Mouse (Mus musculus): ENCODE measurements around the gene Acp4. TPM values are rescaled to one million over a fixed set of nuclear protein-coding genes. Genes with fewer than 3 reads are reported as not detected.
"Not testable (repeated sequence)": the region's sequence is repeated elsewhere in the genome, so short reads cannot be mapped to it uniquely, and the experiment has no call there.

Acp4 gene
- polyA plus RNA-seq, 1 experiment from 2014 or later: not detected

DNA sequence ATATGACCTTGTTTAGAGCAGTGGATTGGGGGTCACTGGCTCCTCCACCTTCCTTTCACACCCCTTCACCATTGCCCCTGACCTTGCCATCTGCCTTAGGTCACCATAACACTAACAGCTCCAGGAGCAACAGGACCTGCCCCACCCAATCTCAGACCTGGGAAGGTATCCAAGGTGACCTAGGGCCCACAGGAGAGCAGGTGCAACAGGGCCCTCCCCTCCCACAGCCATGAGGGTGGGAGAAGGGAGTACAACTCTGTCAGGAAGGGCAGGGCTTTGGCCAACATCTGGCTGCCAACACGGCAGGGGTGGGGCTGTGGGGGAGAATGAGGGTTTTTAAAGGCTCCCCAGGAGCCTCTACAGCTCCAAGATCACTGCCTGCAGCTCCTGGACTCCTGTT lies 32.1 kb downstream of the Acp4 start, which contains the start of gene Klk1:
Klk1 (plus strand) TSS at position 285 of the 400 bp plus-strand sequence.
- Histone ChIP-seq H3K36me3 (ENCODE audit: insufficient read depth, low read length) (no peaks in the 10 kb centered on the region), H3K27ac (no peak within 1 kb of the TSS), H3K4me3 (replicated peaks; ENCODE audit: low read depth, low read length) (no peak within 1 kb of the TSS), H3K27me3 (ENCODE audit: insufficient read depth, low read length) (no peaks in the 10 kb centered on the region), H3K9me3 (replicated peaks; ENCODE audit: low read length) (no peaks in the 10 kb centered on the region), H3K4me2 (ENCODE audit: low read length) (no peak within 1 kb of the TSS), H3K9ac (ENCODE audit: low read depth, low read length) (no peak within 1 kb of the TSS), H3K4me1 (replicated peaks; ENCODE audit: insufficient read depth, low read length) (no peaks in the 10 kb centered on the region)
- no peak for DNase-seq (ENCODE audit: low spot score)
- 13% methylated on average over 1 of the region's 1 CpGs for WGBS
- ATAC-seq (replicated peaks; ENCODE audit: low FRiP score, low read depth): no peak
- TF ChIP-seq CTCF (IDR thresholded peaks at IDR 0.05; ENCODE audit: low read depth): no peak

DNA sequence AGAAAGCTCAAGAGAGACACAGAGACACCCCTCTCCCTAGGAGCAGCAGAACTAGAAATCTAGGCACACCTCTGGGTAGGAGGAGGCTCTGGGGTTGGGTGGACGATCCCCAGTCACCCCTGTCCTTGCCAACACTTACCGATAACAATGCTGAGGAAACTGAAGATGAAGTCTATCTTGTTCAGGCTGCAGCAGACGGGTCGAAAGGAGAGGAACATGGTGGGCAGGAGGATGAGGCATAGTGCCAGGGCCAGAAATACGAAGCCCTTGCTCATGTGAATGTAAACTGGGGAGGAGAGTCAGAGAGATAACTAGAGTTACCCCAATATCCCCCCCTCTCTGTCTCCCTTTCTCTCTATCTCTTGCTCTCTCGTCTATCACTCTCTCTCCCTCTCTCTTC lies 34.8 kb downstream of the Acp4 start:
- not testable (repeated sequence) for H3K9me3 ChIP-seq (replicated peaks; ENCODE audit: low read length); H3K27ac ChIP-seq; H3K27me3 ChIP-seq (ENCODE audit: insufficient read depth, low read length); ATAC-seq (replicated peaks; ENCODE audit: low FRiP score, low read depth); H3K4me1 ChIP-seq (replicated peaks; ENCODE audit: insufficient read depth, low read length); H3K4me2 ChIP-seq (ENCODE audit: low read length); DNase-seq (ENCODE audit: low spot score); H3K9ac ChIP-seq (ENCODE audit: low read depth, low read length); H3K36me3 ChIP-seq (ENCODE audit: insufficient read depth, low read length); H3K4me3 ChIP-seq (replicated peaks; ENCODE audit: low read depth, low read length)
- 82% methylated on average over 6 of the region's 6 CpGs for WGBS

DNA sequence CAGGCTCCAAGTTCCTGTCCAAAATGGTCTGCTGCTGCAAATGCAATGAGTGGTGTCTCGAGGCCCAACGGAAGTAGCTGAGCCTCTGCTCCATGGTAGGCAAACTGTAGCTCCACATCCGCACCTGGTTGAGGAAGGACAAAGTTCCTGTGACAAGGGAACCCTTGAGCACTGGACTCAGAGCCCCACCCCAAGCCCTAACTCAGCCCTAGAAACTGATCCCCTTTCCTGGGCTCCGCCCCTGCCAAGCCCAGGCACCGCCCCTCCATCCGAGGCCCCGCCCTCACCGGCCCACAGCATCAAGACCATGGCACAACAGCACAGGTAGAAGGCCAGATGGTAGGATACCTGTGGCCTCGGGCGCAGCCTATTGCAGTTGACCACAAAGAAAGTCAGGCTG lies 35.6 kb downstream of the Acp4 start:
- DNase-seq (ENCODE audit: low spot score); H3K4me3 ChIP-seq (replicated peaks; ENCODE audit: low read depth, low read length); H3K27ac ChIP-seq; H3K9me3 ChIP-seq (replicated peaks; ENCODE audit: low read length); ATAC-seq (replicated peaks; ENCODE audit: low FRiP score, low read depth); H3K4me2 ChIP-seq (ENCODE audit: low read length); H3K27me3 ChIP-seq (ENCODE audit: insufficient read depth, low read length); H3K36me3 ChIP-seq (ENCODE audit: insufficient read depth, low read length); H3K9ac ChIP-seq (ENCODE audit: low read depth, low read length); H3K4me1 ChIP-seq (replicated peaks; ENCODE audit: insufficient read depth, low read length): not testable (repeated sequence)
- WGBS: 75% methylated on average over 8 of the region's 10 CpGs

DNA sequence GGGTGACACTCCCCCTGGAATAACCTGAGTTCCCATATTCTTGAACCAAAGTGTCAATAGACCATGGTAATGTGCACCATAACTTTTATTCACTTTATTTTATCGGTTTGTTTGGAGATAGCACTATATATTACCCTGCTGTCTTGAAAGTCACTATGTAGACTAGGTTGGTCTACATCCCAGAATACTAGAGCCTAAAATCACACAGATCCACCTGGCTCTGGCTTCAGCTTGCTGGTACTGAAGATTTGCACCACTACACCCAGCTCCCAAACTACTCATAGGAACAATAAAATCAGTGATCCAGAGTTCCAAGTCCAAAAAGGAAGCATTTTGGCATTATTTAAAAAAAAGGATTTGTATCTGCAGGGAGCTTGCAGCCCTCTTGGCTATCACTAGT lies 41.5 kb downstream of the Acp4 start, which contains the start of gene Klk1b5:
Klk1b5 (plus strand) TSS at position 301 of the 400 bp plus-strand sequence.
- Histone ChIP-seq H3K4me3 (replicated peaks; ENCODE audit: low read depth, low read length) (no peak within 1 kb of the TSS), H3K36me3 (ENCODE audit: insufficient read depth, low read length) (no peaks in the 10 kb centered on the region), H3K27me3 (ENCODE audit: insufficient read depth, low read length) (no peaks in the 10 kb centered on the region), H3K27ac (no peak within 1 kb of the TSS), H3K9ac (ENCODE audit: low read depth, low read length) (no peak within 1 kb of the TSS), H3K4me1 (replicated peaks; ENCODE audit: insufficient read depth, low read length) (no peaks in the 10 kb centered on the region), H3K4me2 (ENCODE audit: low read length) (no peak within 1 kb of the TSS), H3K9me3 (replicated peaks; ENCODE audit: low read length) (no peaks in the 10 kb centered on the region)
- ATAC-seq (replicated peaks; ENCODE audit: low FRiP score, low read depth): no peak
- DNase-seq (ENCODE audit: low spot score): no peak
- no peak for TF ChIP-seq CTCF (IDR thresholded peaks at IDR 0.05; ENCODE audit: low read depth)
- 83% methylated on average over 1 of the region's 1 CpGs for WGBS

GRCm38 (mm10) chr7:44208307-44208706 lies 48.9 kb downstream of the Acp4 start:
- ATAC-seq (replicated peaks; ENCODE audit: low FRiP score, low read depth) (no peak), DNase-seq (ENCODE audit: low spot score) (no peak)
- Histone ChIP-seq H3K27me3 (ENCODE audit: insufficient read depth, low read length) (no peaks in the 10 kb centered on the region), H3K4me1 (replicated peaks; ENCODE audit: insufficient read depth, low read length) (no peaks in the 10 kb centered on the region), H3K27ac (no peak overlapping the region), H3K4me3 (replicated peaks; ENCODE audit: low read depth, low read length) (no peak overlapping the region), H3K36me3 (ENCODE audit: insufficient read depth, low read length) (no peaks in the 10 kb centered on the region), H3K9me3 (replicated peaks; ENCODE audit: low read length) (no peaks in the 10 kb centered on the region), H3K9ac (ENCODE audit: low read depth, low read length) (no peak overlapping the region), H3K4me2 (ENCODE audit: low read length) (no peak overlapping the region)
- WGBS: 76% methylated on average over 3 of the region's 3 CpGs
- TF ChIP-seq CTCF (IDR thresholded peaks at IDR 0.05; ENCODE audit: low read depth): no peak

DNA sequence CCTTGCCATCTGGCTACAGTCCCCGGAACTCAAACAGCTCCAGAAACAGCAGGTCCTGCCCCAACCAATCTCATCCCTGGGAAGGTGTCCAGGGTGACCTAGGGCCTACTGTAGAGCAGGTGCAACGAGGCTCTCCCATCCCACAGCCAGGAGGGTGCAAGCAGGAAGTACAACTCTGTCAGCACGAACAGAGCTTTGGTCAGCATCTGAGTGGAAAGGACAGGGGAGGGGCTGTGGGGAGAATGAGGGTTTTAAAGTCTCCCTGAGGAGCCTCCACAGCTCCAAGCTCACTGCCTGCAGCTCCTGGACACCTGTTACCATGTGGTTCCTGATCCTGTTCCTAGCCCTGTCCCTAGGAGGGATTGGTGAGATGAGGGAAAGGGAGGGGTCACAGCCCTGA lies 50.0 kb downstream of the Acp4 start, which contains the start of gene Klk1b4:
Klk1b4 (plus strand) TSS at position 301 of the 400 bp plus-strand sequence.
- ATAC-seq (replicated peaks; ENCODE audit: low FRiP score, low read depth); H3K4me1 ChIP-seq (replicated peaks; ENCODE audit: insufficient read depth, low read length); H3K9me3 ChIP-seq (replicated peaks; ENCODE audit: low read length); DNase-seq (ENCODE audit: low spot score); H3K27me3 ChIP-seq (ENCODE audit: insufficient read depth, low read length); H3K9ac ChIP-seq (ENCODE audit: low read depth, low read length); H3K4me2 ChIP-seq (ENCODE audit: low read length); H3K27ac ChIP-seq; H3K4me3 ChIP-seq (replicated peaks; ENCODE audit: low read depth, low read length); H3K36me3 ChIP-seq (ENCODE audit: insufficient read depth, low read length): not testable (repeated sequence)
- WGBS: 32% methylated on average over 3 of the region's 3 CpGs

Other genes starting within 250 kb of the Acp4 start
- gene Klk1b26, start 245.2 kb downstream of the Acp4 start, polyA plus RNA-seq (2015; fragmentation: Nextera tagmentation; extraction: Ambion mirVana): not detected in 2 replicates
- 0.22 TPM in 1 of 2 replicates, not detected in the other for gene Klk1b27, start 205.1 kb downstream of the Acp4 start, polyA plus RNA-seq (2015; fragmentation: Nextera tagmentation; extraction: Ambion mirVana)
- gene Klk1b21, start 155.1 kb downstream of the Acp4 start, polyA plus RNA-seq (2015; fragmentation: Nextera tagmentation; extraction: Ambion mirVana): not detected in 2 replicates
- 0.18 TPM in 1 of 2 replicates, not detected in the other for gene Klk1b22, start 144.7 kb downstream of the Acp4 start, polyA plus RNA-seq (2015; fragmentation: Nextera tagmentation; extraction: Ambion mirVana)
- gene Klk1b16, start 120.6 kb downstream of the Acp4 start, polyA plus RNA-seq (2015; fragmentation: Nextera tagmentation; extraction: Ambion mirVana): not detected in 2 replicates
- 0.17 and 0.74 TPM in 2 replicates for gene Klk1b24, start 69.1 kb downstream of the Acp4 start, polyA plus RNA-seq (2015; fragmentation: Nextera tagmentation; extraction: Ambion mirVana)
- gene Klk1b3, start 59.2 kb downstream of the Acp4 start, polyA plus RNA-seq (2015; fragmentation: Nextera tagmentation; extraction: Ambion mirVana): 0.36 and 0.47 TPM in 2 replicates
- gene Klk1b4, start 49.9 kb downstream of the Acp4 start, polyA plus RNA-seq (2015; fragmentation: Nextera tagmentation; extraction: Ambion mirVana): 0.18 and 0.23 TPM in 2 replicates
- 0.33 and 0.71 TPM in 2 replicates for gene Klk1b5, start 41.4 kb downstream of the Acp4 start, polyA plus RNA-seq (2015; fragmentation: Nextera tagmentation; extraction: Ambion mirVana)
- 83.3 and 125 TPM in 2 replicates for gene Klk1, start 32.0 kb downstream of the Acp4 start, polyA plus RNA-seq (2015; fragmentation: Nextera tagmentation; extraction: Ambion mirVana)
- not detected in 2 replicates for gene Gm36864, start 21.2 kb downstream of the Acp4 start, polyA plus RNA-seq (2015; fragmentation: Nextera tagmentation; extraction: Ambion mirVana)
- gene 1700028J19Rik, start 10.7 kb downstream of the Acp4 start, polyA plus RNA-seq (2015; fragmentation: Nextera tagmentation; extraction: Ambion mirVana): 5.7 and 6.0 TPM in 2 replicates
- 125 and 133 TPM in 2 replicates for gene 2410002F23Rik, start 10.7 kb downstream of the Acp4 start, polyA plus RNA-seq (2015; fragmentation: Nextera tagmentation; extraction: Ambion mirVana)
- gene Gm15517, start 4.1 kb upstream of the Acp4 start, polyA plus RNA-seq (2015; fragmentation: Nextera tagmentation; extraction: Ambion mirVana): not detected in 2 replicates
- 5.1 and 6.0 TPM in 2 replicates for gene Clec11a, start 49.5 kb upstream of the Acp4 start, polyA plus RNA-seq (2015; fragmentation: Nextera tagmentation; extraction: Ambion mirVana)
- gene Shank1, start 52.9 kb upstream of the Acp4 start, polyA plus RNA-seq (2015; fragmentation: Nextera tagmentation; extraction: Ambion mirVana): 0.68 and 1.1 TPM in 2 replicates
- 3.3 and 3.5 TPM in 2 replicates for gene Syt3, start 126.7 kb upstream of the Acp4 start, polyA plus RNA-seq (2015; fragmentation: Nextera tagmentation; extraction: Ambion mirVana)
- 1.3 and 1.4 TPM in 2 replicates for gene 1700008O03Rik, start 128.4 kb upstream of the Acp4 start, polyA plus RNA-seq (2015; fragmentation: Nextera tagmentation; extraction: Ambion mirVana)
- gene Lrrc4b, start 171.6 kb upstream of the Acp4 start, polyA plus RNA-seq (2015; fragmentation: Nextera tagmentation; extraction: Ambion mirVana): 0.26 and 0.42 TPM in 2 replicates
- gene Aspdh, start 208.0 kb upstream of the Acp4 start, polyA plus RNA-seq (2015; fragmentation: Nextera tagmentation; extraction: Ambion mirVana): 5.4 and 5.8 TPM in 2 replicates
- 51.1 and 52.4 TPM in 2 replicates for gene Josd2, start 210.6 kb upstream of the Acp4 start, polyA plus RNA-seq (2015; fragmentation: Nextera tagmentation; extraction: Ambion mirVana)
- gene Emc10, start 239.2 kb upstream of the Acp4 start, polyA plus RNA-seq (2015; fragmentation: Nextera tagmentation; extraction: Ambion mirVana): 113 and 136 TPM in 2 replicates
- 17.1 and 19.2 TPM in 2 replicates for gene Fam71e1, start 239.2 kb upstream of the Acp4 start, polyA plus RNA-seq (2015; fragmentation: Nextera tagmentation; extraction: Ambion mirVana)